Mouse (Mus musculus) liver, adult (tissue): Measurements from ENCODE around the gene Ndufc2.
"Not testable (repeated sequence)": the region's sequence is repeated elsewhere in the genome, so short reads cannot be mapped to it uniquely, and the experiment has no call there.

Experiments
- GATA4 ChIP-seq: IDR thresholded peaks from 2 replicates; pipeline ENCODE4 v1.6.1; 2014; ENCODE audit warnings: mild to moderate bottlenecking, low read length; ENCODE audit not compliant: insufficient replicate concordance

Ndufc2 gene

GRCm38 (mm10) chr7:97446171-97446925 lies 46.5 kb downstream of the Ndufc2 start:
- TF ChIP-seq GATA4, result no peak

- TF ChIP-seq GATA4, result no peak
Observed at GRCm38 (mm10) chr7:97447050-97447531, 47.3 kb downstream of the Ndufc2 start.

GRCm38 (mm10) chr7:97451023-97451422 lies 51.2 kb downstream of the Ndufc2 start, which contains the start of gene Kctd14:
Kctd14 (plus strand) TSS chr7:97451323.
- not testable (repeated sequence) for TF ChIP-seq GATA4

- TF ChIP-seq GATA4, result no peak
Observed at GRCm38 (mm10) chr7:97452196-97452595, 52.4 kb downstream of the Ndufc2 start.

DNA sequence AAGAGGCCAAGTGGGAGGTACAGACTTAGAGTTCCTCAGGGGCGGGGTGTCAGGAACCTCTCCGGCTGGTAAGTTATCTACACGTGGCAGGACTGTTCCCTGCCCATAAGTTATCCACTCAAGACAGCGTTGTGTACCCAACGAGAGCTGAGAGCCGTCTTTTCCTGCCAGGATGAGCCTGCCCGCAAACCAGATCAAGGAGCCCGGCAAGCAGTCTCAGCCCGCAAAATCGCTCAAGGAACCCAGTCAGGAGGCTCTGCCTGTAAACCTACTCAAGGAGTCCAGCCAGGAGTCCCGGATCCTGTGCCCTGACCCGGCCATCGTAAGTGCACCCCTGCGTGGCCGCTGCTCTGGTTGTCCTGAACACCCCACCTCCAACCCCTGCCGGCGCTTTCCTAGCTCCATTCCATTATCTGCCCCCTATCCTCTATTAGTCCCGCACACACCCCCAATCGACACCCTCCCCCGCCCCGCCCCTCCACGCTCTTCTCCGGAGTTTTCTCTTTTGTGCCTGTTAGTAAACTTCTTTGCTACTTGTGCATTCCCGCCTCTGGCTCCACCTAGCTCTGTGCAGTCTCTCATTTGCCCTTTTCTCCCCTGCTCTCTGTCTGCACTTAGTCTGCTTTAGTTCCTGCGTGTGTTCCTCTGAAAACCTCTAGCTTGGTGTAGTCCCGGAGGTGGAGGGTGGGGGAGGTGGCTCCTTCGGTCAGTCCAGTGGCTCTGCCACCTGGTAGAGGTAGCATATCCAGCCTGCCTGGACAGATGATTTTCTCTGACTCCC lies 53.5 kb downstream of the Ndufc2 start:
- no peak for TF ChIP-seq GATA4

GRCm38 (mm10) chr7:97454795-97455194 lies 55.0 kb downstream of the Ndufc2 start:
- no peak for TF ChIP-seq GATA4

GRCm38 (mm10) chr7:97455577-97455976 lies 55.8 kb downstream of the Ndufc2 start:
- TF ChIP-seq GATA4, result no peak
